ENCODE assay signal across 9 mouse cellular contexts in the genomic region with DNA sequence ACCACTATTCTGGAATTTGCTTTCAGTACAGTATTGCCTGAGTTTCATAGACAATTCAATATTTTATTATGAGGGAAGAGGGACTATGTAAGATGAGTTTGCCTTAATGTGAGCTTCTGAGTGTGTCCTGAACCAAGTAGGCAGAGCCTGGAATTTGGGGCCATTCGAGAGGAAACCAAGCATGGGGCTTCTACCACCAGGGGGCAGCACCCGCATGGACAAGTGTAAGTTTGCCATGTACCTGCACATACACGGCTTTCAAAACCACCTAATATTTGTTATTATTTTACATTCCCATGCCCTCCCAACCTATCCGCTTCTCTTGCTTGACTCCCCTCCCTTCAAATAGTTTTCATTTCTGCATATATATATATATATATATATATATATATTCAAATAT. TPM values are rescaled to one million over a fixed set of nuclear protein-coding genes. Genes with fewer than 3 reads are reported as not detected.
A peak's percentile ranks its signal among the peaks of the same experiment; 100 is the strongest.
DNase-seq lines count a peak whose midpoint lies in the region; ATAC-seq and TF ChIP-seq lines count a peak whose summit lies in the region.
"Had no signal": no experiment of that assay in that cellular context is flagged by ENCODE, and none has a peak within 500 bp of the region (broad histone marks: within the 10 kb centered on the region; RNA-seq: fewer than 3 reads in every experiment).

No protein-coding gene starts in this region.

- H3K4me3 ChIP-seq in CH12.LX (replicated peaks in 1 of 3; ENCODE audit: low read depth in 2 of 3, low read length in 2 of 3, poor library complexity in 1 of 3): no peak overlapping the region
- H3K4me3 ChIP-seq in heart, postnatal 0 days (ENCODE audit: low read depth, low read length): no peak overlapping the region
- H3K4me3 ChIP-seq: heart, embryonic 15.5 days had no signal

- peak; percentile 64 for DNase-seq in CH12.LX (ENCODE audit: extremely low read depth)
- DNase-seq in adrenal gland, adult 8-10 months: peak; percentile 57
- peak; percentile 74 for DNase-seq in embryo, embryonic 9.5 days (ENCODE audit: extremely low spot score)
- peak; percentile 14 for DNase-seq in heart, postnatal 0 days (ENCODE audit: low spot score)
- peak; percentile 73 to 85 for DNase-seq in layer of hippocampus, postnatal 14 days (ENCODE audit: low spot score in 2 of 2)
- DNase-seq in skeletal muscle tissue, adult 2 months (ENCODE audit: low read depth, low spot score): peak; percentile 36
- DNase-seq in urinary bladder, postnatal 4 days (ENCODE audit: low spot score in 2 of 2): peak; percentile 66 to 87

- H3K27ac ChIP-seq in CH12.LX (ENCODE audit: insufficient read depth, low read depth): no peak overlapping the region
- no peak overlapping the region for H3K27ac ChIP-seq in heart, postnatal 0 days (ENCODE audit: low read depth)
- H3K27ac ChIP-seq: heart, embryonic 15.5 days had no signal

- no peak for TF ChIP-seq EP300 in CH12.LX (IDR thresholded peaks at IDR 0.05; ENCODE audit: low read length)
- TF ChIP-seq EP300 in heart, postnatal 0 days (IDR thresholded peaks at IDR 0.05; ENCODE audit: low read depth): no peak

- H3K9ac ChIP-seq in CH12.LX (ENCODE audit: insufficient read depth, low read depth): no peak overlapping the region
- H3K9ac ChIP-seq in heart, postnatal 0 days (replicated peaks; ENCODE audit: low read depth, low read length): no peak overlapping the region
- H3K9ac ChIP-seq: heart, embryonic 15.5 days had no signal

- H3K27me3 ChIP-seq in CH12.LX (replicated peaks): no peaks in the 10 kb centered on the region
- no peaks in the 10 kb centered on the region for H3K27me3 ChIP-seq in heart, postnatal 0 days (ENCODE audit: control insufficient read depth, insufficient read depth, low read length)
- H3K27me3 ChIP-seq: heart, embryonic 15.5 days had no signal

- H3K36me3 ChIP-seq in CH12.LX (replicated peaks in 1 of 2; ENCODE audit: control insufficient read depth in 1 of 2, insufficient read depth in 1 of 2, low read length in 1 of 2): no peaks in the 10 kb centered on the region
- no peaks in the 10 kb centered on the region for H3K36me3 ChIP-seq in heart, postnatal 0 days (replicated peaks; ENCODE audit: control insufficient read depth, insufficient read depth, low read length)
- H3K36me3 ChIP-seq: heart, embryonic 15.5 days had no signal

- peaks cover 2 to 23% of the 10 kb centered on the region in 2 experiments; a peak in 3 of 4 replicates for H3K4me1 ChIP-seq in CH12.LX (ENCODE audit: control insufficient read depth in 1 of 2, insufficient read depth in 2 of 2)
- H3K4me1 ChIP-seq in heart, postnatal 0 days (ENCODE audit: control insufficient read depth, insufficient read depth): no peaks in the 10 kb centered on the region
- H3K4me1 ChIP-seq: heart, embryonic 15.5 days had no signal

- TF ChIP-seq POLR2A in CH12.LX (IDR thresholded peaks at IDR 0.05; ENCODE audit: low read depth, low read length): no peak

- ATAC-seq in heart, postnatal 0 days (ENCODE audit: insufficient read depth, low read depth): no peak
- 0 out of 2 replicates have a peak, but pooled peaks have one; percentile 41 for ATAC-seq in megakaryocyte-erythroid progenitor cell, adult 5-6 weeks (replicated peaks; ENCODE audit: low FRiP score, low TSS enrichment, poor library complexity, severe bottlenecking)

- TF ChIP-seq RAD21 in CH12.LX (IDR thresholded peaks at IDR 0.05; ENCODE audit: low read depth, low read length): peak; percentile 68

- no peak overlapping the region for H3K4me2 ChIP-seq in CH12.LX (ENCODE audit: insufficient read depth, low read depth, poor library complexity, severe bottlenecking)
- no peak overlapping the region for H3K4me2 ChIP-seq in heart, postnatal 0 days (ENCODE audit: low read depth, low read length)
- H3K4me2 ChIP-seq: heart, embryonic 15.5 days had no signal

- peak; percentile 76 to 83 for TF ChIP-seq CTCF in CH12.LX (conservative IDR thresholded peaks at IDR 0.05 in 1 of 2, IDR thresholded peaks at IDR 0.05 in 1 of 2; ENCODE audit: low read depth in 2 of 2, low read length in 2 of 2)
- TF ChIP-seq CTCF in heart, postnatal 0 days (IDR thresholded peaks at IDR 0.05; ENCODE audit: low read depth): peak; percentile 73

- H3K79me2 ChIP-seq in CH12.LX (replicated peaks; ENCODE audit: control insufficient read depth, extremely low read depth, insufficient read depth, poor library complexity, severe bottlenecking): no peaks in the 10 kb centered on the region

- in situ Hi-C loops in CH12.LX (cut with MboI; ENCODE audit: low pct_ligation_motif_present, low pct_unique_long_range_greater_than_20kb, low sequenced_read_pairs): loop anchor here (10.0 kb wide), 1 partner anchor 317 kb away; a partner anchor contains a TSS

- WGBS in heart, postnatal 0 days: 9% methylated on average over 4 of the region's 4 CpGs

- no peaks in the 10 kb centered on the region for H3K9me3 ChIP-seq in CH12.LX (replicated peaks; ENCODE audit: low read length)
- H3K9me3 ChIP-seq in heart, postnatal 0 days (replicated peaks; ENCODE audit: control insufficient read depth, low read length): no peaks in the 10 kb centered on the region
- H3K9me3 ChIP-seq: heart, embryonic 15.5 days had no signal

- dilution Hi-C loops in CH12.LX (cut with MboI; ENCODE audit: extremely low pct_ligation_motif_present, extremely low pct_unique_long_range_greater_than_20kb, low sequenced_read_pairs): no loop called here

TF ChIP-seq in CH12.LX, 34 proteins besides CTCF, POLR2A, EP300 and RAD21:
- TF ChIP-seq PAX5 (IDR thresholded peaks at IDR 0.05; ENCODE audit: low read length) (no peak), JUN (IDR thresholded peaks at IDR 0.05; ENCODE audit: insufficient read depth, low read depth, low read length) (no peak), TCF12 (IDR thresholded peaks at IDR 0.05; ENCODE audit: low read depth, low read length) (no peak), MEF2A (IDR thresholded peaks at IDR 0.05; ENCODE audit: borderline replicate concordance, low read depth, low read length) (no peak), KAT2A (IDR thresholded peaks at IDR 0.05; ENCODE audit: insufficient replicate concordance, low read length) (no peak), ETS1 (conservative IDR thresholded peaks at IDR 0.05; ENCODE audit: low read depth, low read length) (no peak), SMC3 (IDR thresholded peaks at IDR 0.05; ENCODE audit: low read depth, low read length) (peak; percentile 74), MXI1 (IDR thresholded peaks at IDR 0.05; ENCODE audit: low read depth, low read length) (no peak), JUND (conservative IDR thresholded peaks at IDR 0.05; ENCODE audit: low read depth, low read length) (no peak)

RNA-seq across cellular contexts. Expression of a gene that starts 4.8 kb away (rescaled TPM):
- not detected in 2 replicates for total RNA-seq in CH12.LX (2012; rRNA removed)
- not detected in 2 replicates for total RNA-seq in CH12.LX (2014; rRNA removed)
- not detected in 2 replicates for polyA plus RNA-seq in CH12.LX (2012; ENCODE audit: insufficient read length, low read depth)
- under 1 TPM; 0.23 to 0.83 (median 0.28) TPM for total RNA-seq in adrenal gland, adult 8-10 months (2022)
- 0.89 TPM in 1 of 2 replicates, not detected in the other for total RNA-seq in heart, postnatal 0 days (2014; rRNA removed; ENCODE audit: low replicate concordance)
- polyA plus RNA-seq in heart, postnatal 0 days (2015; fragmentation: Nextera tagmentation; extraction: Ambion mirVana): not detected in 2 replicates
- total RNA-seq in layer of hippocampus, postnatal 14 days (2021): under 1 TPM; 0.14 to 0.36 TPM
- total RNA-seq in megakaryocyte-erythroid progenitor cell, adult 5-6 weeks (2014; fragmentation: Nextera tagmentation): 19.9 and 22.7 TPM in 2 replicates
- 11.6 and 12.4 TPM in 2 replicates for total RNA-seq in megakaryocyte-erythroid progenitor cell, adult 5-6 weeks (2017)

RNA-seq across cellular contexts. Expression of a gene that starts 34.7 kb away (rescaled TPM):
- 0.17 and 0.21 TPM in 2 replicates for total RNA-seq in CH12.LX (2012; rRNA removed)
- total RNA-seq in CH12.LX (2014; rRNA removed): 0.12 TPM in 1 of 2 replicates, not detected in the other
- polyA plus RNA-seq in CH12.LX (2012; ENCODE audit: insufficient read length, low read depth): 0.26 and 0.27 TPM in 2 replicates
- 10 to 100 TPM; 44.6 to 48.1 (median 47.0) TPM for total RNA-seq in adrenal gland, adult 8-10 months (2022)
- 12.6 and 28.8 TPM in 2 replicates for total RNA-seq in heart, postnatal 0 days (2014; rRNA removed; ENCODE audit: low replicate concordance)
- 2.8 and 3.4 TPM in 2 replicates for polyA plus RNA-seq in heart, postnatal 0 days (2015; fragmentation: Nextera tagmentation; extraction: Ambion mirVana)
- total RNA-seq in layer of hippocampus, postnatal 14 days (2021): 10 to 100 TPM; 34.5 to 39.5 TPM
- 17.3 and 22.9 TPM in 2 replicates for total RNA-seq in megakaryocyte-erythroid progenitor cell, adult 5-6 weeks (2014; fragmentation: Nextera tagmentation)
- 10.3 and 14.1 TPM in 2 replicates for total RNA-seq in megakaryocyte-erythroid progenitor cell, adult 5-6 weeks (2017)

Comparison
In these comparisons a context has a peak if more than half of its experiments do, and no peak if none do; other contexts are left out.
1. DNase-seq: peak in every context shown above with its lines; median percentile 79 in layer of hippocampus, postnatal 14 days; 76 in urinary bladder, postnatal 4 days; 74 in embryo, embryonic 9.5 days; 64 in CH12.LX; 57 in adrenal gland, adult 8-10 months; 36 in skeletal muscle tissue, adult 2 months; 14 in heart, postnatal 0 days.
2. RNA of a gene that starts 34.7 kb away (total RNA-seq): 44.6 to 48.1 TPM in adrenal gland, adult 8-10 months, 34.5 to 39.5 TPM in layer of hippocampus, postnatal 14 days, 10.3 to 22.9 TPM in megakaryocyte-erythroid progenitor cell, adult 5-6 weeks and 12.6 to 28.8 TPM in heart, postnatal 0 days; 0.12 to 0.21 TPM in CH12.LX; every median in the first group is over 4 times any median in the second.